Mouse (Mus musculus) MEL (cell line): ENCODE data around the gene Pnpla1. TPM values are rescaled to one million over a fixed set of nuclear protein-coding genes. Genes with fewer than 3 reads are reported as not detected.

Source experiments
- DNase-seq: peaks from one replicate; pipeline ENCODE4 v3.0.0; 2011; ENCODE audit warnings: low read depth, low spot score
- H3K27ac ChIP-seq: 2 replicates; pipeline ENCODE4 v1.5.1; 2012; ENCODE audit warnings: low read depth, mild to moderate bottlenecking, control low read depth, low read length, moderate library complexity; ENCODE audit not compliant: control insufficient read depth
- H3K27me3 ChIP-seq, 2 experiments: fragments of 150-350 bp in 1 of 2; sonication (generic) in 1 of 2; 2 replicates each; pipeline ENCODE4 v1.6.1; 2012; ENCODE audit warnings: low read length in 2 of 2, mild to moderate bottlenecking in 2 of 2, improper control_type of control experiment in 1 of 2, moderate library complexity in 1 of 2; ENCODE audit not compliant: insufficient read depth in 2 of 2, control insufficient read depth in 1 of 2
- H3K36me3 ChIP-seq, 2 experiments: 2 replicates each; pipeline ENCODE4 v1.6.1; 2012 to 2014; ENCODE audit warnings: low read length in 2 of 2, improper control_type of control experiment in 1 of 2, inconsistent platforms in 1 of 2, mild to moderate bottlenecking in 1 of 2; ENCODE audit not compliant: insufficient read depth in 2 of 2, control insufficient read depth in 1 of 2
- H3K4me1 ChIP-seq, 2 experiments: fragments of 150-350 bp in 1 of 2; sonication (generic) in 1 of 2; 2 replicates each; pipeline ENCODE4 v1.6.1; 2012; ENCODE audit warnings: low read length in 2 of 2, improper control_type of control experiment in 1 of 2, mild to moderate bottlenecking in 1 of 2; ENCODE audit not compliant: insufficient read depth in 2 of 2, control insufficient read depth in 1 of 2
- H3K4me3 ChIP-seq, 2 experiments: fragments of 150-350 bp in 1 of 2; sonication (generic) in 1 of 2; 2 replicates each; pipeline ENCODE4 v1.5.1; 2012; ENCODE audit warnings: low read depth in 2 of 2, low read length in 2 of 2, mild to moderate bottlenecking in 2 of 2, moderate library complexity in 2 of 2, control low read depth in 1 of 2, improper control_type of control experiment in 1 of 2; ENCODE audit not compliant: control insufficient read depth in 1 of 2, insufficient read depth in 1 of 2
- H3K79me2 ChIP-seq: 2 replicates; pipeline ENCODE4 v1.6.1; 2012; ENCODE audit warnings: mild to moderate bottlenecking, low read length, moderate library complexity; ENCODE audit not compliant: control insufficient read depth, poor library complexity, insufficient read depth
- H3K9ac ChIP-seq: 2 replicates; pipeline ENCODE4 v1.6.1; 2012; ENCODE audit warnings: low read depth, mild to moderate bottlenecking, control low read depth, low read length, moderate library complexity; ENCODE audit not compliant: control insufficient read depth, poor library complexity, severe bottlenecking
- H3K9me3 ChIP-seq: fragments of 150-350 bp; sonication (generic); replicated peaks from 2 replicates; pipeline ENCODE4 v1.6.1; 2012; ENCODE audit warnings: mild to moderate bottlenecking, low read length, improper control_type of control experiment, moderate library complexity; ENCODE audit not compliant: insufficient read depth
- BHLHE40 ChIP-seq: IDR thresholded peaks from 2 replicates; pipeline ENCODE4 v1.6.1; 2012; ENCODE audit warnings: low read depth, mild to moderate bottlenecking, inconsistent platforms, low read length, improper control_type of control experiment, borderline replicate concordance
- CHD1 ChIP-seq: IDR thresholded peaks from 2 replicates; pipeline ENCODE4 v1.6.1; 2012; ENCODE audit warnings: low read depth, mild to moderate bottlenecking, inconsistent platforms, low read length, improper control_type of control experiment
- CHD2 ChIP-seq: IDR thresholded peaks from 2 replicates; pipeline ENCODE4 v1.6.1; 2011; ENCODE audit warnings: low read length, improper control_type of control experiment
- E2F4 ChIP-seq: IDR thresholded peaks from 2 replicates; pipeline ENCODE4 v1.6.1; 2011; ENCODE audit warnings: low read depth, low read length, improper control_type of control experiment, borderline replicate concordance
- ELF1 ChIP-seq: IDR thresholded peaks from 2 replicates; pipeline ENCODE4 v1.6.1; 2014; ENCODE audit warnings: low read depth, mild to moderate bottlenecking, inconsistent platforms, low read length, improper control_type of control experiment, moderate library complexity
- EP300 ChIP-seq, 2 experiments: IDR thresholded peaks; 2 replicates each; pipeline ENCODE4 v1.6.1; 2011; ENCODE audit warnings: improper control_type of control experiment in 2 of 2, low read length in 2 of 2, low read depth in 1 of 2, mild to moderate bottlenecking in 1 of 2
- ETS1 ChIP-seq: IDR thresholded peaks from 2 replicates; pipeline ENCODE4 v1.6.1; 2012; ENCODE audit warnings: low read depth, mild to moderate bottlenecking, inconsistent platforms, low read length, improper control_type of control experiment, moderate library complexity
- GABPA ChIP-seq: IDR thresholded peaks from 2 replicates; pipeline ENCODE4 v1.6.1; 2012; ENCODE audit warnings: low read depth, mild to moderate bottlenecking, inconsistent platforms, low read length, improper control_type of control experiment, moderate library complexity
- GATA1 ChIP-seq: IDR thresholded peaks from 2 replicates; pipeline ENCODE4 v1.6.1; 2011; ENCODE audit warnings: low read depth, low read length, improper control_type of control experiment
- HCFC1 ChIP-seq: IDR thresholded peaks from 2 replicates; pipeline ENCODE4 v1.6.1; 2012; ENCODE audit warnings: low read depth, mild to moderate bottlenecking, inconsistent platforms, low read length, improper control_type of control experiment, moderate library complexity
- JUND ChIP-seq: IDR thresholded peaks from 2 replicates; pipeline ENCODE4 v1.6.1; 2011; ENCODE audit warnings: low read depth, mild to moderate bottlenecking, improper control_type of control experiment, low read length
- KAT2A ChIP-seq: conservative IDR thresholded peaks from 2 replicates; pipeline ENCODE4 v1.6.1; 2012; ENCODE audit warnings: low read depth, low read length, improper control_type of control experiment, inconsistent platforms
- MAFK ChIP-seq: IDR thresholded peaks from 2 replicates; pipeline ENCODE4 v1.6.1; 2011; ENCODE audit warnings: low read depth, mild to moderate bottlenecking, low read length, improper control_type of control experiment, borderline replicate concordance
- MAX ChIP-seq: IDR thresholded peaks from 2 replicates; pipeline ENCODE4 v1.6.1; 2011; ENCODE audit warnings: low read length, improper control_type of control experiment
- MAZ ChIP-seq: IDR thresholded peaks from 2 replicates; pipeline ENCODE4 v1.6.1; 2012; ENCODE audit warnings: low read depth, mild to moderate bottlenecking, inconsistent platforms, low read length, improper control_type of control experiment
- MEF2A ChIP-seq: IDR thresholded peaks from 2 replicates; pipeline ENCODE4 v1.6.1; 2014; ENCODE audit warnings: low read depth, mild to moderate bottlenecking, inconsistent platforms, low read length, improper control_type of control experiment; ENCODE audit not compliant: poor library complexity, insufficient replicate concordance, severe bottlenecking; ENCODE audit errors: extremely low read depth
- MXI1 ChIP-seq: IDR thresholded peaks from 2 replicates; pipeline ENCODE4 v1.6.1; 2011; ENCODE audit warnings: mild to moderate bottlenecking, low read depth, low read length, improper control_type of control experiment
- MYB ChIP-seq: IDR thresholded peaks from 2 replicates; pipeline ENCODE4 v1.6.1; 2011; ENCODE audit warnings: mild to moderate bottlenecking, low read depth, low read length, improper control_type of control experiment
- NELFE ChIP-seq: IDR thresholded peaks from 2 replicates; pipeline ENCODE4 v1.6.1; 2011; ENCODE audit warnings: low read depth, low read length, improper control_type of control experiment
- NRF1 ChIP-seq: IDR thresholded peaks from 2 replicates; pipeline ENCODE4 v1.6.1; 2014; ENCODE audit warnings: low read depth, mild to moderate bottlenecking, inconsistent platforms, low read length, improper control_type of control experiment, moderate library complexity; ENCODE audit not compliant: poor library complexity, insufficient read depth, severe bottlenecking
- POLR2A ChIP-seq, 2 experiments: IDR thresholded peaks; 2 replicates each; pipeline ENCODE4 v1.6.1; 2011 to 2012; ENCODE audit warnings: low read length in 2 of 2, mild to moderate bottlenecking in 2 of 2, control low read depth in 1 of 2, improper control_type of control experiment in 1 of 2, low read depth in 1 of 2, moderate library complexity in 1 of 2; ENCODE audit not compliant: control insufficient read depth in 1 of 2, insufficient read depth in 1 of 2, poor library complexity in 1 of 2
- POLR2AphosphoS2 ChIP-seq: IDR thresholded peaks from 2 replicates; pipeline ENCODE4 v1.6.1; 2011; ENCODE audit warnings: low read length, improper control_type of control experiment
- POLR2AphosphoS5 ChIP-seq: IDR thresholded peaks from 2 replicates; pipeline ENCODE4 v1.6.1; 2012; ENCODE audit warnings: low read depth, borderline replicate concordance, mild to moderate bottlenecking, inconsistent platforms, low read length, moderate library complexity, mixed read lengths
- RAD21 ChIP-seq: IDR thresholded peaks from 2 replicates; pipeline ENCODE4 v1.6.1; 2011; ENCODE audit warnings: mild to moderate bottlenecking, low read depth, low read length, improper control_type of control experiment
- RCOR1 ChIP-seq: IDR thresholded peaks from 2 replicates; pipeline ENCODE4 v1.6.1; 2012; ENCODE audit warnings: low read depth, mild to moderate bottlenecking, inconsistent platforms, low read length, improper control_type of control experiment
- SIN3A ChIP-seq: IDR thresholded peaks from 2 replicates; pipeline ENCODE4 v1.6.1; 2012; ENCODE audit warnings: low read length, improper control_type of control experiment, inconsistent platforms
- SMC3 ChIP-seq: IDR thresholded peaks from 2 replicates; pipeline ENCODE4 v1.6.1; 2011; ENCODE audit warnings: low read depth, low read length, improper control_type of control experiment
- TAL1 ChIP-seq: IDR thresholded peaks from 2 replicates; pipeline ENCODE4 v1.6.1; 2012; ENCODE audit warnings: mild to moderate bottlenecking, inconsistent platforms, low read length, moderate library complexity, mixed read lengths
- TBP ChIP-seq: IDR thresholded peaks from 2 replicates; pipeline ENCODE4 v1.8.0; 2011; ENCODE audit warnings: low read depth, low read length, improper control_type of control experiment
- TCF12 ChIP-seq: IDR thresholded peaks from 2 replicates; pipeline ENCODE4 v1.6.1; 2014; ENCODE audit warnings: low read depth, mild to moderate bottlenecking, inconsistent platforms, low read length, improper control_type of control experiment, moderate library complexity
- UBTF ChIP-seq: IDR thresholded peaks from 2 replicates; pipeline ENCODE4 v1.6.1; 2012; ENCODE audit warnings: low read depth, mild to moderate bottlenecking, inconsistent platforms, low read length, improper control_type of control experiment, moderate library complexity, borderline replicate concordance; ENCODE audit not compliant: insufficient read depth
- USF1 ChIP-seq: IDR thresholded peaks from 2 replicates; pipeline ENCODE4 v1.6.1; 2014; ENCODE audit warnings: low read depth, mild to moderate bottlenecking, inconsistent platforms, low read length, improper control_type of control experiment, moderate library complexity
- USF2 ChIP-seq, 2 experiments: IDR thresholded peaks; 2 replicates each; pipeline ENCODE4 v1.6.1; 2011 to 2012; ENCODE audit warnings: improper control_type of control experiment in 2 of 2, low read length in 2 of 2, borderline replicate concordance in 1 of 2, inconsistent platforms in 1 of 2, low read depth in 1 of 2, mild to moderate bottlenecking in 1 of 2; ENCODE audit not compliant: insufficient read depth in 1 of 2
- ZC3H11A ChIP-seq: IDR thresholded peaks from 2 replicates; pipeline ENCODE4 v1.6.1; 2012; ENCODE audit warnings: low read depth, mild to moderate bottlenecking, inconsistent platforms, low read length, improper control_type of control experiment
- ZKSCAN1 ChIP-seq: IDR thresholded peaks from 2 replicates; pipeline ENCODE4 v1.6.1; 2012; ENCODE audit warnings: low read depth, mild to moderate bottlenecking, inconsistent platforms, low read length, improper control_type of control experiment, moderate library complexity
- ZMIZ1 ChIP-seq: IDR thresholded peaks from 2 replicates; pipeline ENCODE4 v1.6.1; 2012; ENCODE audit warnings: low read depth, mild to moderate bottlenecking, inconsistent platforms, low read length, improper control_type of control experiment, moderate library complexity
- ZNF384 ChIP-seq: IDR thresholded peaks from 2 replicates; pipeline ENCODE4 v1.6.1; 2012; ENCODE audit warnings: low read depth, mild to moderate bottlenecking, inconsistent platforms, low read length, improper control_type of control experiment
- polyA plus RNA-seq, 2 experiments: library from polyadenylated mRNA; stranded (reverse) in 1 of 2; unstranded in 1 of 2; fragments of >175 nt in 1 of 2; fragments of >200 nt in 1 of 2; gene quantifications; 2 replicates each; pipeline versions ENCODE4 v1.2.1 to v1.2.4; 2012; ENCODE audit warnings: low replicate concordance in 2 of 2, low read depth in 1 of 2; ENCODE audit not compliant: insufficient read length in 2 of 2, insufficient read depth in 1 of 2, missing spikeins in 1 of 2
- total RNA-seq: library from RNA; depleted of rRNA; stranded (reverse); fragments of 300-350 nt; gene quantifications from 2 replicates; pipeline ENCODE4 v1.2.3, GENCODE M21; 2012

The Pnpla1 gene
- total and polyA plus RNA-seq, 3 experiments: 0.08 to 0.38 TPM; not detected in 1

DNA sequence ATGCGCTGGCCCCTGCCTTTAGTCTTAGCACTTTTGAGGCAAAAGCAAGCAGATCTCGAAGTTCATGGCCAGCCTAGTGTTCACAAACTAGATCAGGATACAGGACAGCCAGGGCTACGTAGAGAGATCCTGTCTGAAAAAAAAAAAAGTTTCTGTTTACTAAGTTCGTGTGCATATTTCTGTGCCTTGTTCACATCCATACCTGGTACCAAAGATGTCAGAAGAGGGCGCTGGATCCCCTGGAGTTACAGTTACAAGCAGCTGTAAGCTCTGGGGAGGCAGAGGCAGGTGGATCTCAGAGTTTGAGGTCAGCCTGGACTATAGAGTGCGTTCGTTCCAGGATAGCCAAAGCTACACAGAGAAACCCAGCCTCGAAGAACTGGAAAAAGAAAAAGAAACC lies 24.6 kb downstream of the Pnpla1 start:
- peak overlapping the region; percentile 38 to 42 for H3K4me3 ChIP-seq
- H3K27ac ChIP-seq: peak overlapping the region; percentile 16; the same call in 1 of the 2 replicates
- H3K9me3 ChIP-seq: no peaks in the 10 kb centered on the region
- H3K9ac ChIP-seq: peak overlapping the region; percentile 33
- DNase-seq: peak; percentile 81
- H3K36me3 ChIP-seq: peaks cover 0 to 6% of the 10 kb centered on the region in 2 experiments; a peak in 2 of 4 replicates
- no peaks in the 10 kb centered on the region for H3K27me3 ChIP-seq
- H3K4me1 ChIP-seq: peaks cover 0 to 5% of the 10 kb centered on the region in 2 experiments; a peak in 2 of 4 replicates
- H3K79me2 ChIP-seq: no peaks in the 10 kb centered on the region
- TF ChIP-seq POLR2AphosphoS2 (no peak), RCOR1 (no peak; the same call in 1 of the 2 replicates), E2F4 (no peak), CHD2 (no peak), EP300 (IDR thresholded peaks at IDR 0.05; ENCODE audit: low read depth in 1 of 2, low read length in 2 of 2) (0 out of 4 replicates have a peak, but pooled peaks of 1 of the 2 experiments have one; percentile 19), POLR2A (IDR thresholded peaks at IDR 0.05; ENCODE audit: control insufficient read depth in 1 of 2, insufficient read depth in 1 of 2, low read depth in 1 of 2, low read length in 2 of 2, poor library complexity in 1 of 2) (no peak), MXI1 (peak; percentile 59), RAD21 (peak; percentile 32), HCFC1 (peak; percentile 54; the same call in 1 of the 2 replicates), BHLHE40 (peak; percentile 52; the same call in 1 of the 2 replicates), ZMIZ1 (no peak), CHD1 (0 out of 2 replicates have a peak, but pooled peaks have one; percentile 70), MEF2A (no peak), SMC3 (peak; percentile 41), NELFE (no peak), UBTF (no peak), ZKSCAN1 (no peak), TCF12 (0 out of 2 replicates have a peak, but pooled peaks have one; percentile 17), MYB (no peak), TBP (no peak), SIN3A (peak; percentile 75), GABPA (no peak), ZC3H11A (peak; percentile 47; the same call in 1 of the 2 replicates), GATA1 (no peak), ETS1 (peak; percentile 59), NRF1 (no peak), USF2 (IDR thresholded peaks at IDR 0.05; ENCODE audit: borderline replicate concordance in 1 of 2, insufficient read depth in 1 of 2, low read depth in 1 of 2, low read length in 2 of 2) (no peak), KAT2A (no peak), ZNF384 (peak; percentile 92), JUND (no peak), MAFK (no peak), POLR2AphosphoS5 (no peak), TAL1 (no peak), MAZ (peak; percentile 27; the same call in 1 of the 2 replicates), ELF1 (no peak), MAX (0 out of 2 replicates have a peak, but pooled peaks have one; percentile 21), USF1 (no peak)
